Mouse (Mus musculus) forebrain, postnatal 0 days (tissue): ENCODE data around the gene Ctnnbl1. TPM values are rescaled to one million over a fixed set of nuclear protein-coding genes. Genes with fewer than 3 reads are reported as not detected.

Source experiments
- ATAC-seq: fragments of 200-750 bp; cut with Nextera tagmentation; 2 replicates; pipeline ENCODE4 v1.8.0; 2017; ENCODE audit warnings: mild to moderate bottlenecking, moderate library complexity
- DNase-seq: peaks from one replicate; pipeline ENCODE4 v3.0.0-alpha.2; 2015
- H3K27ac ChIP-seq: fragments of 300-500 bp; sonication (generic); 2 replicates; pipeline ENCODE4 v1.5.1; 2014; ENCODE audit warnings: low read depth, mild to moderate bottlenecking, antibody characterized with exemption, low read length, moderate library complexity, mixed read lengths
- H3K27me3 ChIP-seq: fragments of 300-500 bp; sonication (generic); 2 replicates; pipeline ENCODE4 v1.6.1; 2014; ENCODE audit warnings: mild to moderate bottlenecking, low read length, mixed read lengths; ENCODE audit not compliant: insufficient read depth
- H3K36me3 ChIP-seq: fragments of 300-500 bp; sonication (generic); 2 replicates; pipeline ENCODE4 v1.6.1; 2014; ENCODE audit warnings: mild to moderate bottlenecking, moderate library complexity; ENCODE audit not compliant: insufficient read depth
- H3K4me1 ChIP-seq: fragments of 300-500 bp; sonication (generic); 2 replicates; pipeline ENCODE4 v1.6.1; 2014; ENCODE audit warnings: antibody characterized with exemption; ENCODE audit not compliant: insufficient read depth
- H3K4me2 ChIP-seq: fragments of 300-500 bp; sonication (generic); 2 replicates; pipeline ENCODE4 v1.6.1; 2014; ENCODE audit warnings: low read depth, mild to moderate bottlenecking, moderate library complexity
- H3K4me3 ChIP-seq: fragments of 300-500 bp; sonication (generic); 2 replicates; pipeline ENCODE4 v1.5.1; 2014; ENCODE audit warnings: low read depth, low read length, mixed read lengths
- H3K9ac ChIP-seq: fragments of 300-500 bp; sonication (generic); 2 replicates; pipeline ENCODE4 v1.6.1; 2014; ENCODE audit warnings: mild to moderate bottlenecking
- H3K9me3 ChIP-seq: fragments of 300-500 bp; sonication (generic); 2 replicates; pipeline ENCODE4 v1.6.1; 2016; ENCODE audit warnings: low read length
- CTCF ChIP-seq: sonication (generic); IDR thresholded peaks from 2 replicates; pipeline ENCODE4 v1.5.1; 2016; ENCODE audit warnings: antibody characterized with exemption, control low read depth, low read depth
- WGBS: fragments of 180-500 bp; shearing (Covaris S2); extraction: QIAGEN DNeasy Blood & Tissue Kit; methylation state at CpG from one replicate; pipeline ENCODE4 v1.1.7; 2014; 5-methylcytosine and 5-hydroxymethylcytosine counted together
- polyA plus RNA-seq: library from polyadenylated mRNA; unstranded; fragments of >200 nt; fragmentation: Nextera tagmentation; extraction: Ambion mirVana; gene quantifications from 2 replicates; pipeline ENCODE4 v1.2.1, GENCODE M21; 2015
- total RNA-seq: library from RNA; depleted of rRNA; stranded (reverse); fragments of >200 nt; gene quantifications from 2 replicates; pipeline ENCODE4 v1.2.3, GENCODE M21; 2014

Ctnnbl1 gene
- total and polyA plus RNA-seq, 2 experiments from 2014 or later = 43.8 to 48.2 TPM

- peak; percentile 34 for DNase-seq
These were observed 150.2 kb downstream of the Ctnnbl1 start for GRCm38 (mm10) chr2:157887275-157888025.

GRCm38 (mm10) chr2:157891166-157891565 is 154.0 kb downstream of the Ctnnbl1 start:
- Histone ChIP-seq H3K27me3 (no peaks in the 10 kb centered on the region), H3K4me1 (peaks cover 11% of the 10 kb centered on the region), H3K4me3 (no peak overlapping the region), H3K9me3 (no peaks in the 10 kb centered on the region), H3K36me3 (peaks cover 13% of the 10 kb centered on the region; the same call in 1 of the 2 replicates), H3K9ac (no peak overlapping the region), H3K4me2 (no peak overlapping the region), H3K27ac (no peak overlapping the region)
- DNase-seq (no peak), ATAC-seq (no peak)
- WGBS = 76% methylated on average over 6 of the region's 6 CpGs
- TF ChIP-seq CTCF = no peak

More at GRCm38 (mm10) chr2:157887275-157888025, 150.2 kb downstream of the Ctnnbl1 start:
- 32% methylated on average over 10 of the region's 10 CpGs for WGBS
- Histone ChIP-seq H3K4me1 (peaks cover 11% of the 10 kb centered on the region), H3K4me2 (no peak overlapping the region), H3K9ac (no peak overlapping the region), H3K36me3 (peaks cover 30% of the 10 kb centered on the region), H3K27ac (no peak overlapping the region), H3K27me3 (no peaks in the 10 kb centered on the region), H3K4me3 (no peak overlapping the region), H3K9me3 (no peaks in the 10 kb centered on the region)
- TF ChIP-seq CTCF = no peak
- ATAC-seq = no peak

GRCm38 (mm10) chr2:157897131-157897530 is 159.9 kb downstream of the Ctnnbl1 start:
- H3K4me1 ChIP-seq = no peaks in the 10 kb centered on the region
- WGBS = 81% methylated on average over 4 of the region's 4 CpGs
- H3K4me2 ChIP-seq = no peak overlapping the region
- no peak for TF ChIP-seq CTCF
- 0 out of 2 replicates have a peak, but pooled peaks cover under 1% of the 10 kb centered on the region for H3K36me3 ChIP-seq
- no peaks in the 10 kb centered on the region for H3K27me3 ChIP-seq
- no peak for ATAC-seq
- no peak for DNase-seq
- no peaks in the 10 kb centered on the region for H3K9me3 ChIP-seq
- no peak overlapping the region for H3K4me3 ChIP-seq
- H3K9ac ChIP-seq = no peak overlapping the region
- H3K27ac ChIP-seq = no peak overlapping the region

GRCm38 (mm10) chr2:157913204-157913636 is 176.0 kb downstream of the Ctnnbl1 start:
- no peak for TF ChIP-seq CTCF
- ATAC-seq (0 out of 2 replicates have a peak, but pooled peaks have one; percentile 17), DNase-seq (peak; percentile 68)
- WGBS = under 1% methylated on average over 16 of the region's 16 CpGs
- H3K4me1 ChIP-seq = 0 out of 2 replicates have a peak, but pooled peaks cover 3% of the 10 kb centered on the region
- no peaks in the 10 kb centered on the region for H3K36me3 ChIP-seq
- H3K4me2 ChIP-seq = peak overlapping the region; percentile 69
- peak overlapping the region; percentile 66 for H3K4me3 ChIP-seq
- peaks cover 5% of the 10 kb centered on the region for H3K27me3 ChIP-seq
- H3K9ac ChIP-seq = no peak overlapping the region
- no peak overlapping the region for H3K27ac ChIP-seq
- no peaks in the 10 kb centered on the region for H3K9me3 ChIP-seq

- Histone ChIP-seq H3K36me3 (no peaks in the 10 kb centered on the region), H3K9me3 (no peaks in the 10 kb centered on the region), H3K27ac (no peak overlapping the region), H3K4me1 (0 out of 2 replicates have a peak, but pooled peaks cover 3% of the 10 kb centered on the region), H3K4me2 (peak overlapping the region; percentile 69), H3K9ac (no peak overlapping the region), H3K27me3 (peaks cover 5% of the 10 kb centered on the region), H3K4me3 (peak overlapping the region; percentile 66)
- 0% methylated on average over 4 of the region's 4 CpGs for WGBS
- TF ChIP-seq CTCF = peak; percentile 55
- ATAC-seq (peak; percentile 42; the same call in 1 of the 2 replicates), DNase-seq (peak; percentile 54)
These were observed 176.5 kb downstream of the Ctnnbl1 start for GRCm38 (mm10) chr2:157913705-157914104.

- Histone ChIP-seq H3K4me3 (peak within 1 kb of the TSS; percentile 66), H3K27me3 (peaks cover 5% of the 10 kb centered on the region), H3K9ac (peak within 1 kb of the TSS; percentile 70), H3K27ac (peak within 1 kb of the TSS; percentile 62; the same call in 1 of the 2 replicates), H3K36me3 (no peaks in the 10 kb centered on the region), H3K4me2 (peak within 1 kb of the TSS; percentile 69), H3K4me1 (0 out of 2 replicates have a peak, but pooled peaks cover 3% of the 10 kb centered on the region), H3K9me3 (no peaks in the 10 kb centered on the region)
- WGBS = 4% methylated on average over 51 of the region's 62 CpGs
- peak; percentile 70 for ATAC-seq
- peak; percentile 91 for DNase-seq
- TF ChIP-seq CTCF = no peak
These were observed 177.0 kb downstream of the Ctnnbl1 start, which contains the start of gene Vstm2l for GRCm38 (mm10) chr2:157914105-157914764. Gene Vstm2l (plus strand): TSS chr2:157914653.
